Mouse (Mus musculus): Measurements from ENCODE around the gene Adcy5.

GRCm38 (mm10) chr16:35178516-35178915 is 23.8 kb downstream of the Adcy5 start:
- TF ChIP-seq CTCF (IDR thresholded peaks at IDR 0.05; ENCODE audit: low read depth): no peak
- TF ChIP-seq EP300 (IDR thresholded peaks at IDR 0.05; ENCODE audit: low read depth): no peak

Measured in heart, postnatal 0 days (tissue).